Mouse (Mus musculus) kidney, postnatal 0 days (tissue): ENCODE results near the gene Klhdc4. TPM values are rescaled to one million over a fixed set of nuclear protein-coding genes. Genes with fewer than 3 reads are reported as not detected.

Source experiments
- ATAC-seq: fragments of 200-750 bp; cut with Nextera tagmentation; replicated peaks from 2 replicates; pipeline ENCODE4 v1.8.0; 2017; ENCODE audit warnings: low read depth, moderate number of reproducible peaks, moderate TSS enrichment, moderate library complexity; ENCODE audit not compliant: low FRiP score
- DNase-seq: peaks from one replicate; pipeline ENCODE4 v3.0.0-alpha.2; 2016; ENCODE audit warnings: low spot score
- H3K27ac ChIP-seq: fragments of 300-500 bp; sonication (generic); 2 replicates; pipeline ENCODE4 v1.5.1; 2014; ENCODE audit warnings: mild to moderate bottlenecking
- H3K27me3 ChIP-seq: fragments of 300-500 bp; sonication (generic); 2 replicates; pipeline ENCODE4 v1.6.1; 2014; ENCODE audit warnings: low read length, mixed read lengths; ENCODE audit not compliant: insufficient read depth
- H3K36me3 ChIP-seq: fragments of 300-500 bp; sonication (generic); 2 replicates; pipeline ENCODE4 v1.6.1; 2014; ENCODE audit warnings: low read length, mixed read lengths; ENCODE audit not compliant: insufficient read depth
- H3K4me1 ChIP-seq: fragments of 300-500 bp; sonication (generic); replicated peaks from 2 replicates; pipeline ENCODE4 v1.6.1; 2014; ENCODE audit warnings: antibody characterized with exemption, low read length, mixed read lengths; ENCODE audit not compliant: insufficient read depth
- H3K4me2 ChIP-seq: fragments of 300-500 bp; sonication (generic); 2 replicates; pipeline ENCODE4 v1.6.1; 2014; ENCODE audit warnings: mild to moderate bottlenecking, low read length, moderate library complexity, mixed read lengths
- H3K4me3 ChIP-seq: fragments of 300-500 bp; sonication (generic); replicated peaks from 2 replicates; pipeline ENCODE4 v1.5.1; 2014; ENCODE audit warnings: low read depth, low read length
- H3K9ac ChIP-seq: fragments of 300-500 bp; sonication (generic); 2 replicates; pipeline ENCODE4 v1.6.1; 2014; ENCODE audit warnings: low read depth, low read length
- H3K9me3 ChIP-seq: fragments of 300-500 bp; sonication (generic); replicated peaks from 2 replicates; pipeline ENCODE4 v1.6.1; 2016; ENCODE audit warnings: low read length, inconsistent platforms, mixed read lengths
- CTCF ChIP-seq: IDR thresholded peaks from 2 replicates; pipeline ENCODE4 v1.5.1; 2016; ENCODE audit warnings: antibody characterized with exemption, low read depth, mild to moderate bottlenecking, moderate library complexity
- WGBS: fragments of 180-500 bp; shearing (Covaris S2); extraction: QIAGEN DNeasy Blood & Tissue Kit; methylation state at CpG from one replicate; pipeline ENCODE4 v1.1.7; 2014; 5-methylcytosine and 5-hydroxymethylcytosine counted together
- polyA plus RNA-seq: library from polyadenylated mRNA; unstranded; fragments of >200 nt; fragmentation: Nextera tagmentation; extraction: Ambion mirVana; gene quantifications from 2 replicates; pipeline ENCODE4 v1.2.1, GENCODE M21; 2015

The Klhdc4 gene
- polyA plus RNA-seq, 1 experiment from 2014 or later = 21.2 TPM

DNA sequence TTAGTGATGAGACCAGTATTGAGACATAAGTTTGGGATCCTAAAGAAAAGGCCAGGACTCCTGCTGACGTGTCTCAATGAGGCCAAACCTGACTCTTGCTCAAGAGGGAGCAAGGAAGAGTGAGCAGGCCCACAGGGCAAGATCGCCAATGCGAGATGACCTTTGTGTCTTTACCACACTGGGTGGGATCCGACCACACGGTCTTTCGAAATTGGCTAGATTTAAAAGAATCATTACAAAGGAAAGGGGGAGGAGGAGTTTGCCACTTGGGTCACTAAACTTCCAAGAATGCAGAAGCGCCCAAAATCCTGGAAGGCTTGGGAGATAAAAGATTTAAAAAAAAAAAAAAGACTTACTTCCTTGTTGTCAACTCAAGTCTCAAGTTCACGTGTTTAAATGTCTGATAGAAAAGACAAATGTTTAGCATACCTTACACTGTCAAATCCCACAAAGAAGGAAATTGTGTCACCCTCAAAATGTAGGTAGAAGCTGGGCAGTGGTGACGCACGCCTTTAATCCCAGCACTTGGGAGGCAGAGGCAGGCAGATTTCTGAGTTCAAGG is 18.0 kb upstream of the Klhdc4 start:
- Histone ChIP-seq H3K36me3 (no peaks in the 10 kb centered on the region), H3K27ac (no peak overlapping the region), H3K4me1 (0 out of 2 replicates have a peak, but pooled peaks cover 3% of the 10 kb centered on the region), H3K9me3 (no peaks in the 10 kb centered on the region), H3K4me2 (no peak overlapping the region), H3K27me3 (no peaks in the 10 kb centered on the region), H3K4me3 (no peak overlapping the region), H3K9ac (no peak overlapping the region)
- no peak for DNase-seq
- no peak for TF ChIP-seq CTCF
- ATAC-seq = no peak
- 62% methylated on average over 10 of the region's 10 CpGs for WGBS

DNA sequence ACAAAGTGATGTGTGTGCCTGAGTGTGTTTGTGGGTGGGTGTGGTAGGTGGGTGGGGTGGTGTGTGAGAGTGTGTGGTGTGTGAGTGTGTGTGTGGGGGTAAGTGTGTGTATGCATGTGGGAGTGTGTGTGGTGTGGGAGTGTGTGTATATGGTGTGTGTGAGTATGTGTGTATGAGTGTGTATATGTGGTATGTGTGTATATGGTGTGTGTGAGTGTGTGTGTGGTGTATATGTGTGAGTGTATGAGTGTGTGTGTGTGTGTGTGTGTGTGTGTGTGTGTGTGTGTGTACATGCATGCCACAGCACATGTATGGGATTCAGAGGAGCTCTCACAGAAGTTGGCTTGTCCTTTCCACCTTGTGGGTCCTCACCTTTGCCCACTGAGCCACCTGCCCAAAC is 17.4 kb upstream of the Klhdc4 start:
- TF ChIP-seq CTCF = no peak

DNA sequence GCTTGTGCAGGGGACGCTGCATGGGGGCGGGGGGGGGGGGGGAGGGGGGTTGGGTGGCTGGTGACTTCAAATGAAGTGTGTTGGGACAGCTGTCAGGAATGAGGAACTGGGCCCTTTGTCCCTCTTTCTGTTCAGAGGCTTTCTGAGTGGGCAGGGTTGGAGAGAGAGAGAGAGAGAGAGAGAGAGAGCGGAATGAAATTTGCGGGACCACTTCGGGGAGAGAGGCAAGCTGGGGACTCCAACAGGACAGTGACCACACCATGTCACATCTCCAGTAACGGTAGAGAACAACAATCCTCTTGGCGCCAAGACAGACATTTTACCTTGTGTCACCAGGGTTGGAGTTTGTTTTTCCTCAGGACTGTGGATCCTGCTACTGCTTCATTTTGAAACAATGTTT is 15.4 kb upstream of the Klhdc4 start:
- Histone ChIP-seq H3K4me2 (no peak overlapping the region), H3K27ac (no peak overlapping the region), H3K9me3 (no peaks in the 10 kb centered on the region; the same call in 1 of the 2 replicates), H3K36me3 (no peaks in the 10 kb centered on the region), H3K4me3 (no peak overlapping the region), H3K27me3 (no peaks in the 10 kb centered on the region), H3K4me1 (no peaks in the 10 kb centered on the region), H3K9ac (no peak overlapping the region)
- DNase-seq (no peak), ATAC-seq (no peak)
- TF ChIP-seq CTCF = no peak
- 50% methylated on average over 7 of the region's 7 CpGs for WGBS

More for the DNA sequence above, 17.4 kb upstream of the Klhdc4 start:
- no peak overlapping the region for H3K9ac ChIP-seq
- no peaks in the 10 kb centered on the region for H3K36me3 ChIP-seq
- no peak for DNase-seq
- no peak overlapping the region for H3K27ac ChIP-seq
- H3K4me3 ChIP-seq = no peak overlapping the region
- H3K4me1 ChIP-seq = 0 out of 2 replicates have a peak, but pooled peaks cover 3% of the 10 kb centered on the region
- H3K27me3 ChIP-seq = no peaks in the 10 kb centered on the region
- no peak for ATAC-seq
- no peak overlapping the region for H3K4me2 ChIP-seq
- no peaks in the 10 kb centered on the region for H3K9me3 ChIP-seq

DNA sequence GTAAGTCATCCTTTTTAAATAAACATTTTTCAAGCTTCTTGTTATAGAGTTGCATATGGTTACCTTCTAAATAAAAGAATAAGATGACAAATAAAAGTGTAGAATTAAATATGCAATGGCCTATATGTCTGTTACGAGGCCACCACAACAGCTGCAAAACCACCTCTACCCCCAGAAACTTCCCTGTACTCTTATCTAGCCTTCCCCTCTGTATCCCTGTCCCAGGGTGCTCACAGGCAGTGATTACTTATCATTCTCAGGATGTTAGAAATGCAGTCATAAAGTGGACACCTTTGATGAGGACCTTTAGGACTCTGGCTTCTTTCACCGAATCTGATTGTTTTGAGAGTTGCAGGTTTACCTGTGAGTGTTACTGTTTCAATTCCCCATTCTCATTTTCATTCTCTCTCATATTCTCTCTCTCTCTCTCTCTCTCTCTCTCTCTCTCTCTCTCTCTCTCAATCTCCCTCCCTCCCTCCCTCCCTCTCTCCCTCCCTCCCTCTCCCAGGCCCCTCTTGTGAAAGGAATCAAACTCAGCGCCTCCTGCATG is 13.9 kb upstream of the Klhdc4 start:
- ATAC-seq (no peak), DNase-seq (no peak)
- Histone ChIP-seq H3K4me2 (no peak overlapping the region), H3K36me3 (no peaks in the 10 kb centered on the region), H3K4me1 (no peaks in the 10 kb centered on the region), H3K9me3 (no peaks in the 10 kb centered on the region; the same call in 1 of the 2 replicates), H3K9ac (no peak overlapping the region), H3K4me3 (no peak overlapping the region), H3K27ac (no peak overlapping the region), H3K27me3 (no peaks in the 10 kb centered on the region)
- TF ChIP-seq CTCF = no peak
- 76% methylated on average over 3 of the region's 3 CpGs for WGBS

DNA sequence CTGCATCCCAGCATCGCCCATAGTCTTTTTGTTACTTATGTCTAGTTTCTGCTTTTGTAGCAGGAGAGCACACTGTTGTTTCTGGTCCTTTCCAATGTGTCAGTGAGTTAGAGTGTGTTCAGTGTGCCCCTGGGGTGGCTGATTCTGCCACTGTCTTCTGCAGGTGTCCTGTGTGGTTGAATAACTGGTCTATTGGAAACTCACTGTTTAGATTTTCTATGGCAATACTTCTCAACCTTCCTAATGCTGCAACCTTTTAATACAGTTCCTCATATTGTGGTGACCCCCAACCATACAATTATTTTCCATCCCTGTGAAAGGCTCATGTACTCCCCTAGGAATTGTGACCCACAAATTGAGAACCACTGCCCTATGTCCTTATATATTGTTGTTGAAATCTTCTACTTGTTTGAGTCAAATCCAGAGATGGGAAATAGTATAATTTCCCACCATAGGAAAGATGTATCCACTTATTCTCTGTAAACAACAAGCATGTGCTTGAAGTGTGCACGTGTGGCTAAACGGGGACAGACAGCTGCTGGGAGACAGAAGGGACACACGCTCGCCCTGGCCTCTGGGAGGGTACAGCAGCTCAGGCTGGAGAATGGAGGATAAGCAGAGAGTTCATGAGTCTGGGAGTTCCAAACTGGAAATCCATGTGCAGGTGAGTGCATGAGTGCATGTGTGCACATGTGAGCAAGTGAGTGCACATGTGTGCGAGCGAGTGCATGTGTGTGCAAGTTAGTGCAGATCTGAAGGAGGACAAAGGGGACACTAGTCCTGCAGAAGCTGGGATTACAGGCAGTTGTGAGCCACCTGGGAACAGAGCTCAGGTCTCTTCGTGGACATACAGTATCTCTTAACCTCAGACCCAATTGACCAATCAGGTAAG is 12.9 kb upstream of the Klhdc4 start:
- Histone ChIP-seq H3K4me1 (no peaks in the 10 kb centered on the region), H3K9me3 (no peaks in the 10 kb centered on the region; the same call in 1 of the 2 replicates), H3K9ac (no peak overlapping the region), H3K4me3 (no peak overlapping the region), H3K36me3 (no peaks in the 10 kb centered on the region), H3K4me2 (no peak overlapping the region), H3K27me3 (no peaks in the 10 kb centered on the region), H3K27ac (no peak overlapping the region)
- WGBS = 88% methylated on average over 8 of the region's 8 CpGs
- no peak for DNase-seq
- no peak for ATAC-seq
- TF ChIP-seq CTCF = no peak

DNA sequence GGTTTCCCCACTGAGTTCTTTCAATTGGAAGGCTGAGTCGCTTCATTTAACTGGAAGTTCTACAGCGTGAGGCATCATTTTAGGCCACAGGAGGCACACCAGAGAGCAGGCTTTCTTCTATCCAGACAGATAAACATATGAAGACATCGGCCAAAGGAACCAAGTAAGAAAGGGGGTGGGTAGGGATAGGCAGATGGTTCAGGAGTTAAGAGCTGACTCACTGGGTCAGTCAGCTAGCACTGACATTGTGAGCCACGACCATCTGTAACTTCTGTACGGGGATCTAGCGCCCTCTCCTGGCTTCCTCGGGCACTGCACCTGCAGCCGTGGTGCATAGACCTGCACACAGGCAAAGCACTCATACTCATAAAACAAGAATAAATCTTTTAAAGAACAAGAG is 11.9 kb upstream of the Klhdc4 start:
- H3K4me3 ChIP-seq = no peak overlapping the region
- ATAC-seq (no peak), DNase-seq (peak; percentile 18)
- no peak overlapping the region for H3K9ac ChIP-seq
- H3K4me2 ChIP-seq = no peak overlapping the region
- no peaks in the 10 kb centered on the region for H3K4me1 ChIP-seq
- no peak overlapping the region for H3K27ac ChIP-seq
- H3K27me3 ChIP-seq = no peaks in the 10 kb centered on the region
- H3K9me3 ChIP-seq = no peaks in the 10 kb centered on the region; the same call in 1 of the 2 replicates
- H3K36me3 ChIP-seq = no peaks in the 10 kb centered on the region
- peak; percentile 56 for TF ChIP-seq CTCF
- WGBS = 58% methylated on average over 8 of the region's 8 CpGs
